Mouse (Mus musculus): ENCODE data around the gene Dnase1. TPM values are rescaled to one million over a fixed set of nuclear protein-coding genes. Genes with fewer than 3 reads are reported as not detected.
A peak's percentile ranks its signal among the peaks of the same experiment; 100 is the strongest.
"Not testable (repeated sequence)": the region's sequence is repeated elsewhere in the genome, so short reads cannot be mapped to it uniquely, and the experiment has no call there.

Dnase1 gene
- total RNA-seq, 2 experiments from 2014 or later: not detected

- intact Hi-C loops (cut with DNase I): no loop called here
- no peak for DNase-seq (ENCODE audit: low spot score in 2 of 2)
These were observed 4.9 kb downstream of the Dnase1 start for GRCm38 (mm10) chr16:4041646-4042045.

DNA sequence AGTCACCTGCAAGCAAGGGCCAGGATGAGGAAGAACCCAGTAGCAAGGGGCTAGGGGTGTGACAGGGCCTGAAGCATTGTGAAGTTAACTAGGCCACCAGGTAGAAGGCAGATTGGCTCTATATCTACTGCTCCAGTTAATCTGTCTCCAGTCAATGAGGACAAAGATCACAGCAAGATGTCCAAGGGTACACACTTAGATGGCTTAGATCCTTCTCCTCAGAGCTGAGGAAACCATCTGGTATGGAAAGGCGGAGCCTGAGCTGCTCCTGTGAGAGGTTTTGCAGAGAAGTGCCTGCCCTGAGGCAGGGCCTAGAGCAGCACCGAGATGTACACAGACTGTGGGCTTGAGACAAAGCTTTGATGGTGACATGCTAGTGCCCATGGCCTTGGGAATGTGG is 7.4 kb downstream of the Dnase1 start:
- DNase-seq (ENCODE audit: low spot score in 2 of 2): no peak
- intact Hi-C loops (cut with DNase I): no loop called here

- no peak for DNase-seq (ENCODE audit: low spot score in 2 of 2)
- intact Hi-C loops (cut with DNase I): no loop called here
These were observed 8.8 kb downstream of the Dnase1 start for GRCm38 (mm10) chr16:4045524-4045923.

DNA sequence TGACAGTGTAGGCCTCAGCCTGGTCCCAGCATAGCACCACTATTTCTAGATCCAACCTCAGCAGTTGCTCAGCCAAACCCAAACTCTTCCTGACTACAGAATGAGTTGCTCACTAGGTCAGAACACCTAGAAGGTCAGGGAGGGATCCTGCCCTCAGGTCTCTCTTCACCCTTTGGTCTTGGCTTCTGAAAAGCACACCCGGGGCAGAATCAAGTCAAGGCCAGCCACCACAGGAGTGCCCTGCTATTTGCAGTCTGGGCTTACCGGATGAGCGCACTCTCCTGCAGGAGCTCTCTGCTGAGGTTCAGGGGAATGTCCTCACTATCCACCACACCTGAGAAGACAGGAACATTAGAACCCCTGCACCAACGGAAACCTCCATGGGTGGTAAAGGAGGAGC is 15.9 kb downstream of the Dnase1 start:
- DNase-seq (ENCODE audit: low spot score in 2 of 2): no peak
- intact Hi-C loops (cut with DNase I): no loop called here

- DNase-seq (ENCODE audit: low spot score in 2 of 2): no peak
- intact Hi-C loops (cut with DNase I): no loop called here
These were observed 17.1 kb downstream of the Dnase1 start for GRCm38 (mm10) chr16:4053811-4054210.

DNA sequence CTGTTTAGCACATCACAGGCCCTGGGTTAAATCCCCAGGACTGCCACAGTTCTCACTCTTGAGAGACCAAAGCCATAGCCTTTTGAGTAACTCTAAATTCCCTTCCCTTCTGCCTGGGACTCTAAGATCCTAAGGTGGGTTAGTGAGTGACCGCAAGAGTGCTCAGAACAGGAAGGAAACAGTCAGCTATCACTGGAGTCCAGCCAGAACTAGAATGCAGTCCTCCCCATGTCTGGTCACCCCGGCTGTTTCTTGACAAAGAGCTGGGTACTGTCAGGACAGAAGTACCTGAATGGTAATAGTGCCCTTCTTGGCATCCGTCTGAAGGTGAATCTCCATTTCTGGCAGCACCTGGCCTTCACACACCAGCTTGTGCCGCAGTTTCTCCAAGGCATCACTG is 28.2 kb downstream of the Dnase1 start:
- DNase-seq (ENCODE audit: low spot score in 2 of 2): no peak
- intact Hi-C loops (cut with DNase I): no loop called here

GRCm38 (mm10) chr16:4068588-4068987 is 31.8 kb downstream of the Dnase1 start:
- DNase-seq (ENCODE audit: low spot score in 2 of 2): peak; percentile 37 to 41
- intact Hi-C loops (cut with DNase I): no loop called here

GRCm38 (mm10) chr16:4074297-4074696 is 37.6 kb downstream of the Dnase1 start:
- DNase-seq (ENCODE audit: low spot score in 2 of 2): no peak
- intact Hi-C loops (cut with DNase I): no loop called here

DNA sequence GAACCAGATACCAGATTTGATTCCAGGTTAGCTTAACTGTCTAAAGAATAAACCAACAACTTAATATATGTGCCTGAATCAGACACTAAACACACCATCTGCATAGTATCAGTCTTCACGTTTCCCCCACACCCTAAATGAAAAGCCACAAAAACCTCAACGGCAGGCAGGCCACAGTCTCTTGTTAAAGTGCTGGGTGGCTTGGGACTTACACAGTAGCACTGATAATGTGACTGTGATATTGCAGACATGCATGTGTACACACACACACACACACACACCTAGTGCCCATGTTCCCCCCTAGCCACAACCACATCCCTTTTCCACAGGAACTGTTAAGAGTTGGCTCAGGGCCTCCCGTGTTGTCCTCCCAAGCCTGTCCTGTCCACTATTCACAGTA is 38.1 kb downstream of the Dnase1 start:
- DNase-seq (ENCODE audit: low spot score in 2 of 2): no peak
- intact Hi-C loops (cut with DNase I): no loop called here

GRCm38 (mm10) chr16:4077384-4078061 is 40.8 kb downstream of the Dnase1 start, which contains the start of gene Trap1:
Trap1 (minus strand) TSS chr16:4077827.
- intact Hi-C loops (cut with DNase I): loop anchor here (2.0 kb wide), 2 partner anchors 135 to 211 kb away; partner anchors contain the start of gene Crebbp
- peak; percentile 96 to 97 for DNase-seq (ENCODE audit: low spot score in 2 of 2)

DNA sequence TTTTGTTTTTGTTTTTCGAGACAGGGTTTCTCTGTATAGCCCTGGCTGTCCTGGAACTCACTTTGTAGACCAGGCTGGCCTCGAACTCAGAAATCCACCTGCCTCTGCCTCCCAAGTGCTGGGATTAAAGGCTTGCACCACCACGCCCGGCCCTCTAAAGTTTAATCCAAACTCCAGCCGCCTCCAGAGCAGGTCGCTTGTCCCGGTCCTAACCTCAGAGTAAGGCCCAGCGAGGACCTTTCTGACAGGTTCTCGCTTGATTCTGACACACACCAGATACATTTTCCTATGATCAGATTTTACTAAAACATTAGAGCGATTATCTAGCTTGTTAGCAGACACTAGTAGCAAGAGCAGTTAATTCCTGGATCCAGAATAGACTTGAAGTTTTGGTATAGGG is 41.6 kb downstream of the Dnase1 start:
- intact Hi-C loops (cut with DNase I); DNase-seq (ENCODE audit: low spot score in 2 of 2): not testable (repeated sequence)

DNA sequence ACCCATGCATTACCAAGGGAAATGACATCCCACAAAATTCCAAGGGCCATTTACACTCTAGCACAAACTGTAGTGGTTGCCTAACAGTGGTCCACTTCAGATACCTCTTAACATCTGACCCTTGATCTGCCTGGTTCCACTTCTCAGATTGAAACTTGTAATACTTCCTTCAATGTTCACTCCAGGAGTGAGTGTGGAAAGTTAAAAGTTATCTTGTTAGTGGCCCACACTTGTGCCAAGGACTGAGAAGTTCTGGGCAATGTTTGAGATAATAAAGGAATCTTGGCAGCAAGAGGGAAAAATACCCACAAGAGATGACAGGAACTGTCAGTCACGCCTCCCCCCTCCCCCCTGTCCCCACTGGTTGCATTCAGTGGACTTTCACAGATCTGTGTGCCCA is 42.9 kb downstream of the Dnase1 start:
- DNase-seq (ENCODE audit: low spot score in 2 of 2): no peak
- intact Hi-C loops (cut with DNase I): no loop called here

GRCm38 (mm10) chr16:4080419-4080818 is 43.7 kb downstream of the Dnase1 start:
- DNase-seq (ENCODE audit: low spot score in 2 of 2); intact Hi-C loops (cut with DNase I): not testable (repeated sequence)

- no peak for DNase-seq (ENCODE audit: low spot score in 2 of 2)
- intact Hi-C loops (cut with DNase I): no loop called here
These were observed 48.3 kb downstream of the Dnase1 start for GRCm38 (mm10) chr16:4085051-4085450.

DNA sequence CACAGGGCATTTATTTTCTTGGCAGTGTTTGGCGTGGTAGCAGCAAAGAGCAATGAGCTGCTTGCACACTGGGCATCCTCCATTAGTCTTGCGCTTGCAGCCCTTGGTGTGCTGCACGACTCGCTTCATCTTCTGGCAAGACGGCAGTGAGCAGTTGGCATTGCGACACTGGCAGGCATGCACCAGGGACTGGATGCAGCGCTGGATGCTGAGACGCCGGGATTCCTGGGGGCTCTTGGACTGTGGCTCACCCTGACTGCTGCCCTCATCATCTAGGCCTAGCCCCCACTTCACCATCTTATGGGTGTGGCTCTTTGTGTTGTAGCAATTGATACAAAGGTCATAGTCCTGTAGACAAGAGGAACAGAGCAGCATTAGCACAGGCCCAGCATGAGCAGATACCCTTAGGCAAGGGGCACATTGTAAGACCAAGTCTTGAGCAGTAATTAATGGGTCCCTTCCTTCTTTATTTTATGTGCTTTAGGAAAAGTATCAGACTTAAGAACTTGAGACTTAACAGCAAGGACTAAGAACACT is 49.2 kb downstream of the Dnase1 start:
- intact Hi-C loops (cut with DNase I): no loop called here

DNA sequence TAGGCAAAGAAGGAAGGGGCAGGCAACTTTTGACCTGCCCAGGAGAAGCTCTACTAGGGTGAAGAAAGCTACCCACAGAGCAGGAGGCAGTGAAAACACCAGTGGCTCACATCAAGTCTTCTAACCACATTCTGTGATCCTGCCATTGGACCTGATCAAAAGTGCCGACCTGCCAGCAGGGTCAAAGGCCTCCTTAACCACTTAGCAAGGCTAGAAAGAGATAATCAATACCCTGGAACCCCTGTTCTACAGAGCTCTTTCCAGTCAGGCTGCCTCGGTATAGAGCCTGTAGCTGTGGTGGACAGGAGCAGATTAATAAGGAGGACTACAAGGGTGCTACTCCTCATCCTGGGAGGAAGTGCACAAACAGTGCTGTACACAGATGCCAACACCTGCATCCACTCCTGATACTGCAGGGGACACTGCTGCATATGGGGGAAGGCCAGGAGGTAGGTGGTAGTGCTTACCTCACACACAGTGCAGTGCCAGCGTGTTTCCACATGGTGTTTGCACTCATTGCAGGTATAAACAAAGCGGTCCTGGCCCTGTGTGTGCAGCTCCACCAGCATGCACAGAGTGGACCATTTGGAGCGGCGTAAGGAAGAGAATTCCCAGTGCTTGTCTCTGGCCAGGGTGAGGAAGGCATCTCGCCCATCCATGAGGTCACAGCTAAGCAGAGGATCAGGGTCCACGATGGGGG is 50.6 kb downstream of the Dnase1 start:
- DNase-seq (ENCODE audit: low spot score in 2 of 2): no peak
- intact Hi-C loops (cut with DNase I): no loop called here

More for the DNA sequence above, 49.2 kb downstream of the Dnase1 start:
- DNase-seq (ENCODE audit: low spot score in 2 of 2): no peak

Small RNA genes within 50 kb of the gene (microRNA-seq; reads per million reads assigned to microRNA genes)
- gene Gm23413: 0 reads per million in 2 experiments

Other genes starting within 250 kb of the Dnase1 start
- gene Olfr15, start 206.1 kb upstream of the Dnase1 start, total RNA-seq (2021): not detected
- 1 to 10 TPM; 4.7 to 5.0 TPM for gene Zfp174, start 189.7 kb upstream of the Dnase1 start, total RNA-seq (2021)
- gene Naa60, start 164.6 kb upstream of the Dnase1 start, total RNA-seq (2021): 100 to 1,000 TPM; 126 to 140 TPM
- 10 to 100 TPM; 23.8 to 24.5 TPM for gene Zfp597, start 152.4 kb upstream of the Dnase1 start, total RNA-seq (2021)
- gene Gm20695, start 152.3 kb upstream of the Dnase1 start, total RNA-seq (2021): under 1 TPM in 1 of 2 experiments, not detected in 1; 0.41 TPM
- 10 to 100 TPM in 1 of 2 experiments, 1 to 10 TPM in 1; 4.9 to 11.0 TPM for gene 1700037C18Rik, start 128.3 kb upstream of the Dnase1 start, total RNA-seq (2021)
- gene Cluap1, start 128.1 kb upstream of the Dnase1 start, total RNA-seq (2021): 10 to 100 TPM; 27.0 to 29.9 TPM
- 1 to 10 TPM; 1.8 to 2.2 TPM for gene Nlrc3, start 60.3 kb upstream of the Dnase1 start, total RNA-seq (2021)
- gene Slx4, start 33.2 kb upstream of the Dnase1 start, total RNA-seq (2021): 10 to 100 TPM; 49.7 to 56.8 TPM
- 10 to 100 TPM; 66.0 to 68.7 TPM for gene Trap1, start 40.9 kb downstream of the Dnase1 start, total RNA-seq (2021)
- 10 to 100 TPM; 82.9 to 83.8 TPM for gene Crebbp, start 177.1 kb downstream of the Dnase1 start, total RNA-seq (2021)

Data from left cerebral cortex, postnatal 25 days (tissue).